Mouse (Mus musculus) brain, embryonic 18.5 days (tissue): ENCODE data around the gene Vmn2r26.
"Not testable (repeated sequence)": the region's sequence is repeated elsewhere in the genome, so short reads cannot be mapped to it uniquely, and the experiment has no call there.

Experiments
- DNase-seq: peaks from one replicate; pipeline ENCODE4 v3.0.0-alpha.2; 2012; ENCODE audit warnings: low read depth, low spot score

Gene Vmn2r26

DNA sequence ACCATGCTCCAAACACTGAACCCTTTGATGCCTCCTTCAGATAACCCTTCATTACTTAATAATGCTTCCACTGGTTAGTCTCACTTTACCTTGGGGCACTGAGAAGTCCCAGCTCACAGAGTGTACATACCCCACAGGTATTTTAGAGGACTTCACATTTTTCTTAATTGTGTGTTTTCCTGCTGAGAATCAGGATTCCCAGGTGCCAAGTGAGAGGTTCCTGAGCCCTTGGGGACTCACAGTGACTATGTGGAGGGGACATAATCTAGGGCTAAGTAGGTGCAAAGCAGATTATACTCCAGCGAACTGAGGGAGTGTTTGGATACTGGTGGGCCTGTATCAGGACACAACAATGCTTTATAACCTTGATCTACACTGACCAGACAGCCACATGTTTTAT is at the start of gene Vmn2r26:
Vmn2r26 (plus strand) TSS at position 301 of the 400 bp plus-strand sequence.
- not testable (repeated sequence) for DNase-seq

DNA sequence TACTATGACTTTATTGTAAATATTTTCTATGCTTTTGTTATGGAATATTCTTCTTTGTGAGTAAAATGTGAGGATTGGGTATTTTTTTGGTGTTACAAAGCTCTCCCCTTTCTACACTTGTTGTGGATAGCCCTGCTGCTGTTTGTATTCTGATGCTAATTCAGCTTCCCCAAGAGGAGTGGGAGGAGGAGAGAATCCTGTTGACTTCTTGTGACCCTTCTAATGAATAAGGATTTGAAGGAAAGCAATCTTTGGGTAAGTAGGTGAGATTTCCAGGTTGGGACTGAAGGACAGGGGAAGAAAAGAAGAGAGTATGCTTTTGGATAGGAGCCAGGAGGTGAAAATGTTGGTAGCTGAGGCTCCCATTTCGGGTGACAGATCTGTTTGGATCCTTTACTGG is 3.5 kb upstream of the Vmn2r26 start:
- DNase-seq: no peak

DNA sequence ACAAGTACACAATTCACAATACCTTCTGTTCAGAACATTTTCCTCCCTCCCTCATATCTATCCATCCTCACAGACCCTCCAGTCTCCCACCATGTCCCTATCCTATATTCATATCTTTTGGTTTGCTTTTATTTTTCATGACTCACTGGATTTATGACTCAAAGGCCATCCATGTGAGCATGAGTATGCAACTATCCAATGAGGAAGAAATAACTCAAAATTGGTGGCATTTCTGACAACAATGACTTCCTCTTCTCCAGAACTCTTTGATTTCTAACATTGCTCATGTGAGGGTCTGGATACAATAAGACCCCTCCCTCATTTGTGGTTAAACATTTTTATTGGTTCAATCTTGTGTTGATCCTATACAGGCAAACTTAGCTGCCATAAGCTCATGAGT is 24.0 kb downstream of the Vmn2r26 start:
- no peak for DNase-seq

DNA sequence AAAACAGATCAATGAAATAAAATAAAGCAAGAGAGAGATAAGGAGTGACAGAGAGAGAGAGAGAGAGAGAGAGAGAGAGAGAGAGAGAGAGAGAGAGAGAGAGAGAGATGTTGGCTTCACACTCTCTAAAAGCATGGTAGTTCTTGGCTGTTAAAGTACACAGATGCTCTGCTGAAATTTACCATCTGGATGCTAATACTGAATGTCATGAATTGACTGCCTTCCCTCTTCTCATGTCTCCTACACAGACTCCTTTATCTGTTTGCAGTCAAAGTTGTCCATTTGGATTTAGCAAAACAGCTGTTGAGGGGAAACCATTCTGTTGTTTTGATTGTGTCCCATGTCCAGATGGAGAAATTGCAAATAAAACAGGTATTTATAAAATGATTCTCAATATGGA is 29.2 kb downstream of the Vmn2r26 start:
- DNase-seq: not testable (repeated sequence)

DNA sequence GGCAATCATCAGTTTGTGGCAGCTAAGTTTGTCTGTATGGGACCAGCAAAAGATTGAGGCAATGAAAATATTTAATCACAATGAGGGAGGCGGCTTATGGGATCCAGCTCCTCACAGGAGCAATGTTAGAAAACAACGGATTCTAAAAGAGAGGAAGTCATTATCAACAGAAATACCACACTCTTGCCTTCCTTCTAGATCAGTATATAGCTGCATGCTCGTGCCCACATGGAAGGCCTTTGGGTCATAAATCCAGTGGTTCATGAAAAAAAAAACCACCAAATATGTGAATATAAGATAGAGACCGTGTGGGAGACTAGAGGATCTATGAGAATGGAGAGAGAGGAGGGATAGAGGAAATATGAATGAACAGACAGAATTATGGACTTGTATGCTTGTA is 78.0 kb downstream of the Vmn2r26 start:
- DNase-seq: no peak
